Mouse (Mus musculus) 3T3-L1 (cell line): ENCODE measurements around the gene Gabrb1.
A peak's percentile ranks its signal among the peaks of the same experiment; 100 is the strongest.
"Not testable (repeated sequence)": the region's sequence is repeated elsewhere in the genome, so short reads cannot be mapped to it uniquely, and the experiment has no call there.

ENCODE experiments used
- DNase-seq: peaks from one replicate; pipeline ENCODE4 v3.0.0-alpha.2; 2015; ENCODE audit warnings: low read depth, low spot score

Gene Gabrb1

DNA sequence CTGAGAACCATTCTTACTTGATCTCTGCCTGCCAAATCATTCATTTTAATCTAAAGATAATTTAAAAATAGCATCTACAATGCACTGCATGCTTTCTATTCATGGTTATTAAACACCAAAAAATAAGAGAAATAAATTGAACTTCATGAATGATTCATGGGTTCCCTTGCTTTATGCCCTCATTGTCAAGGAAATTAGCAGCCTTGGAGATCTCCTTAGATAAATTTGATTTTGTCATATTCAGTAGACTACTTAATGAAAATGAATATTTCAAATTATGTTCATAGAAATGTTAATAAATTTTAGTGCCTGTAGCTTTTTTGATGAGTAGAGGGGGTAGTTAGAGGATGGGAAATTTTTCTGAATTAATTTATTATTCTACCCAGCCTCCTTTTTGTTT lies 379.0 kb downstream of the Gabrb1 start:
- no peak for DNase-seq

DNA sequence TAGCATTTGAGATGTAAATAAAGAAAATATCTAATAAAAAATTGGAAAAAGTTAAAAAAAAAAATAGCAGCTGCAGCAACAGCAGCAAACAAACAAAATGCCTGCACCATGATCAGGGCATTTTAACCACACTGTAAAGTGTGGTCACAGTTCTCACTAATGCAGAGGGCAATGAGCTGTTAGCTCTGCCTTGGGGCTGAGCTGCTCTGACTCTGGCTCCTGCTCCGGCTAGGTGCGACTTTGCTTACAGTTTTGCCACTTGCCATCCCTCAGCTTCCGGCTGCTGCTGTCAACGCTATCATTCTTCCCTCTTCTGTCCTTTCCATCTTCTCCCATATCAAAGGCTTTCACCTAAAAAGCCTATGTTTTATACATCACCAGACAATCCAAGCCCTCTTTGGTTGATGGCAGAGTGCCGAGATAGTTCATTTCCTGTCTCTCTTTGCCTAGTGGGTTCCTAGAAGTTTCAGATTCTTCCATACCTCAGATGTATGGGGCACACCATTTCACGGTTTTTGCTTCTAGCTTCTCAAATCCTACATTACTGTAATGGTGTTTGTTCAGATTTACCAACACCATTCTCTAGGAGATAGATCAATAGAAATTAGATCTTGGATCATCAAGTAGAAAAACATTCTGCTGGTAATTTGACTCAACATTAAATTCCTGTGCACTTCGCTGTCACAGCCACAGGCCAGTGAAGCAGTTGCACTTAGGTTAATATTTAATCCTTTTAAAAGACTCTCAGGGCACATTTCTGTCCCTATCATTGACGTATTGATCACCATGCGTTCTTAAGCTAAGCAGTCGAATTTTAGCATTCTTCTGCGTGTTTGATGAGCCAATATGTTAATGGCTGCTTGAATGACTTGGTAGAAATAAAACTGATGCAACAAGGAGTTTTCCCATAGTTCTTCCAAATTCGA lies 385.6 kb downstream of the Gabrb1 start:
- no peak for DNase-seq

DNA sequence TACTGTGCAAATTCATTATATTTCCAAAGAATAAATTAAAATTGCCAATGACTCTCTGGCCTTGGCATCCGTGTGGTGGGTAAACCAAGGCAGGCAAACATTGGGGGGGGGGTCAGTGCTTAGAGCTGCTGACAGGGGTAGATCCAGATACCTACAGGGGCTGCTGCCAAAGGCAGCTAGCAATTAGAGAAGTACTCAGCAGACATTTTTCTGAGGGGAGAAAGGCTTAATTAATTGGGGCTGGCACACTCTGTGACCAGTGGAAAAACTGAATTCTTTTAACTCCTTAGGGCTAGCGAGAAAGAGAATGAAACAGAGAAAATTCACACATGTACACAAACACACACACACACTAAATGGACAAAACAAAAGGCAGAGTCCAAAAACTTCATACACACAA lies 388.3 kb downstream of the Gabrb1 start:
- no peak for DNase-seq

DNA sequence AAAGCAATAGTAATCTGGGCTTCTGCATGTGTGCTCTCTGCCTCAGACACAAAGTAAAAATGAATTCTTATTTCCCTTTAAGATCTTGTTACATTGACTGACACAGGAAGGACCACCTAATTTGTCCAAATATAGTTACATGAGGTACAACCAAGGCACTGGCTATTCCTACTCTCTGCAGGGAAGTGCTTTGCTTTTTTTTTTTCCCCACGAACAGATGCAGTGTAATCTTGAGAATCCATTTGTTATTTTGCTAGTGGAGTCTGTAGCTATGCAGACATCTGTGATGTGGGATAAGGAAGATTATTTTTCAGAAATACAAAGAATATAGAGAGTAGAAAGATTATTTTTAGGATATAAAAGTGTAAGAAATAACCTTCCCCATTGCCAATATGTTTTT lies 406.2 kb downstream of the Gabrb1 start:
- DNase-seq, result no peak

DNA sequence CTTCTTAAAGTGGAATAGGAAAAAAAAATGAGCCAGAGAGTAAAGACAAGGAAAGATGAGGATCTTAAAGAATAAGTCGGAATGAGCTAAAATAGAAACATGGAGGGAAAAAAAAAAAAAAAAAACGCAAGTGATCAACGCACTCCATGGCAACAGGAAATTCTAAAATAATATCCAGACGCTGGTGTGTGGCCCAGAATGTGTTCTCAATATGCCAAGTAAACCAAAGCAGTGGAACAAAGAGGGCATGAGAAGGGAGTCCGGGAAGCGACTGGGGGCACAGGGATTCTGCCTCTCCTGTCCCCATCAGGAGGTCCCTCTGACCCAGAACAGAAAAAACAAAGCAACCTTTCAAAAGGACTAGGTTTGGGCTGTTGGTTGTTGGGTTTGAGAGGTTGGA lies 410.9 kb downstream of the Gabrb1 start:
- DNase-seq, result no peak

DNA sequence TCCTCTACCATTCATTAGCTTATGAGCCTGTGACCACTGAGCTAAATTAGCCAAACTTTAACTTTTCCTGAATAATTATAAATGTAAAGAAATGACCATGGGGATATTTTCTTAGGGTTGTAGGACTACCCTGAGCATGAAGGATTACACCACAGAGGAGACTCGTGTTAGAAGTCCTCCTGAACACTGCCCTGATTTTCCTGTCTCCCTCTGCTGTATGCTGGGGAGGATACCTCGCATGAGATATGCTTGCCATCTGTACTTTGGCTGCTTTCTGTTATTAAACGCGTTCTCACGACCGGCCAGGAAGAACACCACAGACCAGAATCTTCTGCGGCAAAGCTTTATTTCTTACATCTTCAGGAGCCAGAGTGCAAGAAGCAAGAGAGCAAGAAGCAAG lies 411.5 kb downstream of the Gabrb1 start:
- not testable (repeated sequence) for DNase-seq

DNA sequence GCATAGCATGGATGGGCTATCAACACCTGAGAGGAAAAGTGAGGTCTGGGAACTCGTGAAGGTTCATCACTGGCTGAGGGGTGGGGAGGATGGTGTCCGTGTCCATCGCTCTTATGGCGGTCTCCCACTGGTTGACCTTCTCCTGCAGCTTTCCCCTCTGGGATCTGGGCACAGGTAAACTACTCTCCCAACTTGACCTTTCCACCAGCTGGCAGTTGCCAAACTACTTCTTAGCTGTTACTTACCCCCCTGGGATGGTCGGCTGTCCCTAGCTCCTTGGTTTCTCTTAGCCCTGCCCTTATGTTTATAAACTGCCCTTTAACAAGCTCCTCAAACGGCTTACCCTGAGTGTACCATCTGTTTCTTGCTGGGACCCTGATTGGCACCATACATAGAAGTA lies 418.9 kb downstream of the Gabrb1 start:
- DNase-seq, result no peak

DNA sequence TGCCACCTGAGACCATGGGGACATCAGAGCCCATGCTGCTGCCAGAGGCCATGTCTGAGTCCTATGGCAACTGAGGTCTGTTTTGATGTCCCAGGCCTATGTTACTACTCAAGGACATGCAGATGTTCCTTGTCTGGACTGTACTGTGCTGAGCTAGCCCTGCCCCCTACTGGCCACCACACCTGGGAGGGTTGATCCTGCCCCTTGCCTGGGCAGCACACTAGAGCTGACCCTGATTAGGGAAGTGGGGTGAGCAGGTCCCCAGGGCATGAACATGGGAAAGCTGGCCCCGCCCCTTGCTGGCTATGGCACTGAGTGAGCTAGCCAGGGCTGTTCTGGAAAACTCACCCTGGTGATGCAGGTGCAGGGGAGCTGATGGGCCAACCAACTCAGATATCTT lies 428.6 kb downstream of the Gabrb1 start:
- DNase-seq, result no peak

DNA sequence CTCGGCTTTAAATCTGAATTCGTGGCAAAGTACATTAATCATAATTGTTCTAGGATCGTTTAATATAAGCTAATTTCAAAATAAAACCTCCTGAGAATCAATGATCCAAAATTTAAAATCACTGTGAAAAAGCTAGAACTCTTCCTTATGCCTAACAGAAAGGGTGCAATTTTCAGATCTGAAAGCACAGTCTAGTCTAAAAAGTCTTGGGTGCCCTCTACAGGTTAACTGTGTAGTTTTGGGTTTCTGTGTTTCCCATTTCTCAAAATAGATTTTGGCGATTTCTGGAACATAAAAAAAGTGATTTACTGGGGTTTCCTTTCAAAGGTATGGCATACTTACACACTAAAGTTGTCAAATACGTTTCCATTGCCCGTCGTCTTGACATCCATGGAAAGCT lies 436.7 kb downstream of the Gabrb1 start:
- peak; percentile 66 for DNase-seq

DNA sequence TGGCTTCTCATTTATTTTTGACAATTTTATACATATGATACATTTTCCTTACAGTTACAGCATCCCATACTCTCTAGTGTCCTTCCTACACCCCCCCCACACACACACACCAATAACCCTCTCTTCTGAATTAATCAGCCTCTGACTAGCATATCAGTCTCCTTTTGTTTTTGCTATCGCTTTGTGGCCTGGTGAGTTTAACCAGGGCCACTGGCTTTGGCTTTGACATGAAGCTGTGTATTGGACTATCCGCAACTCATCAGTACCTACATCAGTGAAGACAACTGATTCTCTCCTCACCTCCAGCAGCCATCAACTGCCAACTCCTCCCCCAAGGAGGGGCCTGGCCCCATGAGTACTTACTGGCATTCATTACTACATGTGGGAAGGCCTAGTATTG lies 437.1 kb downstream of the Gabrb1 start:
- no peak for DNase-seq

DNA sequence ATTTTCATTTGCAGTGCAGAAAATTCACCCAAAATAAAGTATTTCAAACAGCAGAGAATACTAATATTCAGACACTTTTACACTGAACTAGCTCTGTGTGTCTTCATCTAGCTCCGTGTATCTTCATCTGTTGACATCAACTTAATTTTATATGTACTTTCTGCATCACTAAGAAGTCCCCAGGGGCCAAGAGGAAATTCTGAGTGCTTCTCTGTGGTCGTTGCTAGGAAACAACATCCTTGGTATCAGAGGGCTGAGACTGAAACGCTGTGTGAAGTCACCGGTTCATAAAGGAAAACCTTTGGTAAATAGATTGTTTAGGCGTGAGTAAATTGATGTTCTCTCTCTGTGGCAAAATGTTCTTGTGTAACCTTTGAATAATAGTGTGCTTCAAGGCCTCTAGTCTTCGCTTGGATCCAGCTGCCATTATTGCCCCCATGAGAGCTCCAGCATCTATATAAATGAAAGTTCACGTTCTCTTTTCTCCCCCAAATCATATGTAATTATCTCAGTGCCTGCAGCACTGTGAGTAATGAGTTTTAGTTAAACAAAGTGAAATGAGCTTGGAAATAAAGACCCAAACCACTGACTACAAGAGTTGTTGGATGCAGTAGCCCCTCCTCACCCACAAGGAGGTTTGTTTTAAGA lies 446.5 kb downstream of the Gabrb1 start:
- DNase-seq, result no peak

DNA sequence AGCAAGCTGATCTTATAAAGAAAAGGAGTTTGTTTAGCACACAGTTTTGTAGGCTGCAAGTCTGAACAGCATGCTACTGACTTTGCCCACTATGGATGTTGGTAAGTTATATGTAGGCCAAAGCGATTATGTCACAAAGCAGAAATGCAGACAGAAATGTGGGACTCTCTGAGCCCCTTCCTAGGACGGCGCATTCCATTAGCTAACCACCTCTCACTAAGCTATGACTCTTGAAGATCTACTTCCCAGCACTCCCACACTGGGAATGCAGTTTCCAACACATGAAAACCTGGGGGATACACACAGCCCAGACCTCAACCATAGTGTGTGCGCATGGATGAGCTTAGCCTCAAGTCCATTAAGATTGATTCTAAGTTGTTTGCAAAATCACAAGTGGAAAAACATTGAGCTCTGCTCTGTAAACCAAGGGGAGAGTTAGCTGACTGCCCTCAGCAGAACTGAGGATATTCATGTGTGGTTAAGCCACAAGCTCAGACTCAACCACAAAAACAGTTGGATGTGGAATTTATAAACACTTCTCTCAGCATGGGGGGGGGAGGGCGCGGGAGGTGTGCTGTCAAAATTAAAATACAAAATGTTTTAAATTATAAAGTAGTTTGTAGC lies 464.6 kb downstream of the Gabrb1 start:
- no peak for DNase-seq

DNA sequence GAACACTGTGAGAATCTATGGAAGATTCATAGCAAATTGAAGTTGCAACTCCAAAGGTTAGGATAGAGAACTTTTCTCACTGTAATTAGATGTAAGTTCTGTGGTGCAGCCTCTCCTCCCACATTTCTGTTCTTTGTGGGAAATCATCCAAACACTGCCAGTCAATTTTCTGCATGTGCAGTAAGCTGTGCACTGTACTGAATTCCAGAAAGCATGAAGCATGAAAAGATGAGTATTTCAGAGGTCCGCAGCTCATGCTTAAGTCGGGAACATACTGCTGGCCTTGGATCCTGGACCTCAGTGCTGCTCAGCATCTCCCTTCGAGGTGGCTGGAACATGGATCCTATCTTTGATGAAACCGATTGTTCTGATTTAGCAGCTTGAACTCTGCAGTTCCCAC lies 468.8 kb downstream of the Gabrb1 start:
- DNase-seq, result no peak

DNA sequence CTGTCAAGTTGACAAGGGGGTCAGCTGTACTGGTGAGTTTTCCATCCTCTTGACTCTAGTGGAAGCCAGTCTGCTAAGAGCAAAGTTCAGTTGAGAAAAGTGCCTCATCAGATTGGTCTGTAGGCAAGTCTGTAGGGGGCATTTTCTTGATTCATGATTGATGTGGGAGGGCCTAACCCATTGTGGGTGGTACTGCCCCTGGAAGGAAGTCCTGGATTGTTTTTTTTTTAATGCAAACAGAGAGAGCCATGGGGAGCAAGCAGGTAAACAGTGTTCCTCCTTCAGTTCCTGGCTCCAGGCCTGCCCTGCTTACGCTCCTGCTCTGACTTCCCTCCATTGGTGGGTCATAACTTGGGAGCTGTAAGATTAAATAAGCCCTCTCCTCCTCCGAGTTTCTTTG lies 476.0 kb downstream of the Gabrb1 start:
- DNase-seq, result no peak

DNA sequence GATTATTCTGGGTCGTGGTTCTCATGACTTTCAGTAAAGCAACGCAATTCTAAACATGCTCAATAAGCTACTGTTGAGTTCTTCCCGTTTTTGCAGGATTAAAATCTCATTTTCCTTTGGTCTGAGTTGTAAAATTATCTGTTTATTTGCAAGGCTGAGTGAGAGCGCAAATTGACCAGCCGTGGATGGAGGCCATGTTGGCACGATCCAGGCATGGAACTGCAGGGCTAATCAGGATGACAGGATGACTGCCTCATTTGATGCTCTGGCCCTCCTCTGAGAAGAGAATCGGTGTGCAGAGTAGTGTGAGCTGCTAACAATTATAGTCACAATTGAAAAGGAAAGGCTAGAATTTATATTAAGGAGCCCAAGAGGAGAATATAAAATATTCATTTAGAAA lies 480.3 kb downstream of the Gabrb1 start:
- no peak for DNase-seq

DNA sequence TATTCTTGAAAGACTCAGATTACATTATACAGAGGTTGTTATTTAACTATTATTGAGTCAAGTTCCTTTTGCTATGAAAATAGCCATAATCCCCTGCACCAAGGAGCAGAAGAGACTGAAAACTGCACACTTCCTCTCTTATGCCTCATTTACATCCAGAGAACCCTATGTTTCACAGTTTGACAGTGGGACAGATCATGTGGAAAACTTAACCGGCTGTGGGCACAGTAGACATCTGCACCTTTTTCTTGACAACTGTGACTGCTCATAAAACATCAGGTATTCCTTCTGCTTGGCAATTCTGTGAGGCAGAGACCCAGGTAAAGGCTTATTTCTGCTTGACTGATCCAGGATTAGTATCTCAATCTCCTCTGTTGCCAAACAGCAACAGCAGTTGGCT lies 481.7 kb downstream of the Gabrb1 start:
- DNase-seq, result no peak

DNA sequence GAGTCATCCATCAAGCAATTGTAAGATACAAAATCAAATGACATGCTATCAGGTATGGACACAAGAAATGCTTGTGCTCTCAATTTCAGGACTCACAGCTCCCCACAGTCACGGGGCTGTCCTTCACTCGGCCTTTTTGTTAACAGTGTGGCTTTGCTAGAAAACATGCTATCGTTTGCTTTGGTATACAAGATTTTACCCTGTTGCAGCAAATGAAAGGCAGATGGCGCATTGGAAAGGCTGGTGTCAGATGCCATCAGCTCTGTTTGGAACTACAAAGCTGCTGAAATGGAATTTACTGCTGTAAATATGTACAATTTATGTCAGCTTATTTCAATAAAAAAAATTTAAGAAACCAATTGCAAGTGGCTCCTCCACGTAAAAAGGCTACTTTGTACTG lies 490.8 kb downstream of the Gabrb1 start:
- no peak for DNase-seq

DNA sequence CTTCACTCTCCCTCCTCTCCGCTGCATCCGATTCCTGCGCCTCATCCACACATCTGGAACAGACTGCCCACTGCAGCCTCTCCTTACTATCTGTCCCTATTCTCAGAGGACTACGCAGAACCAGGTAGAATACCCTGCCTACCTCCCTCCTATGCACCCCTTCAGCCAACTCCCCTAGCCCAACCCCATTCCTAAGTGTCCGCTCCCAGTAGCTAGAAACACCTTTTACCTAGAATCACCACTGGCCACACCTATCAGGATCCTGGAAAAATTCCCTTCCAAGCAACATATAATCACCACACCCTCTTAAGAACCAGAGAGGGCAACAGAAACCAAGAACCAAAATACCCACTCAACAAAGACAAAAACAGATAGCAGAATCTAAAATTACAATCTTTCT lies 493.0 kb downstream of the Gabrb1 start:
- no peak for DNase-seq

DNA sequence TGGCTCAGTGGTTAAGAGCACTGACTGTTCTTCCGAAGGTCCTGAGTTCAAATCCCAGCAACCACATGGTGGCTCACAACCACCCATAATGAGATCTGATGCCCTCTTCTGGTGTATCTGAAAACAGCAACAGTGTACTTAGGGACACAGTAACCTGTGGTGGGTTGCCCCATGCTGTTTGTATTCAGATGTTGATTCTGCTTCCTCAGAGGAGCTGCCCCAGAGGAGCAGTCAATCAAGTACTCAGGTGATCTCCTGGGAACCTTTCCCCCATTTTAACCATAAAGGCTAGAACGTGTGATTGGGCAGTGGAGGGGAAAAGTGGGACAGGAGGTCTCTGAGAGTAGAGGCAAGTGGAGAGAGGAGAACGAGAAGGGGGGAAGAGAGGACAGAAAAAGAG lies 497.8 kb downstream of the Gabrb1 start:
- DNase-seq, result not testable (repeated sequence)

DNA sequence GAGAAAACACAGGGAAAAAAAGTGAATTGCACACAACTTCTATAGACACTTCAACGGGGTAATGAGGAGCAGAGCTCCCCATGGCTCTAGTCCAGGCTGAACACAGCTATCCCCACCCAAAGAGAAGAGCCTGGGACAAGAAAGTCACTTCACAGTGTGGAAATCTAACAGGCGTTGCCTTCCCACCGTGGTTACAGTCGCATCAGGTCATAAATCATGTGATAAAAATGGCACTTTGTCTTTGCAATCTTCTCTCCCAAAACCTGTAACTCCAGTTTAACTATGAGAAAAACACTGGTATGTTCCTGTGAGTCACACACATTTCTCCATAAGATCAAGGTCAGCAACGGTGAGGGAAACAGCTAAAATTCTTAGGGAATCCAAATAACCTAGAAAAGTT lies 498.7 kb downstream of the Gabrb1 start:
- DNase-seq, result peak; percentile 18

DNA sequence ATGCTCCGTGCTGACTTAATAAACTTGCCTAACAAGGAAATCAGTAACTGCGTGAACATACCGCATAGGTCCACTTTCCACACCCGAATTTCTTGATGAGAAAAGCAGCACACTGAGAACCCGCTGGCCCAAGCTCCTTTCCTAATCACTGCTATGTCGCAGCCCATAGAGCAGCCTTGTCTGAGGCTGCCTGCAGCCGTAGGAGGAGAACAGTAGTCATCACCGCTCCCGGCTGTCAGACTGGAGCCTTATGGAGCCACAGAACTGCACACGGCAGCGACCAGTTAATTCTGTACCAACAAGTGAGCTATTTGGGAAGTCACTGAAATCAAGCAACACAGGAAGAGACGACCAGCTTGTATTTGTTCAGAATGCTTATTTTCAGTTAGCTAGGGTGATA lies 500.8 kb downstream of the Gabrb1 start:
- no peak for DNase-seq

DNA sequence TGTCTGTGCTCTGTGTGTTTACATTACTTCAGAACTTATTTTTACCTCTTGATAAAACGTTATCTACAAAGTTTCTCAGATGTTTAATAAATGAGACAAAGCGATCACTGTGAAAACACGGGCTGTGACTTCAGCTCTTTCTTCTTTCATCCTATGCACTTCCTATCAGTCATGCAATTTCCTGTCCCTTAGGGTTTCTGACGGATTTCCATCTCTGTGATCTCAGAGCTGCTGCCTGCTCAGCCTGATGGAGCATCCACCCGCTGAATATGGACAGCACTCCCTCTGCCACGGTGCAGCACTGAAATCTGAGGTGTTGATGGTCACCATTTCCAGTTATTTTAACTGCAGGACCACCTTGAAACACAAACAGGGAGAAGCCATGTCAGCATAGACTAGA lies 501.6 kb downstream of the Gabrb1 start:
- no peak for DNase-seq
